Mouse (Mus musculus): Measurements from ENCODE around the gene Gsc2.

Gene Gsc2

GRCm38 (mm10) chr16:17865293-17865692, 49.6 kb downstream of the Gsc2 start:
- DNase-seq (ENCODE audit: low spot score in 2 of 2): no peak

Measured in urinary bladder, adult 18-20 months (tissue).